In the genomic region with DNA sequence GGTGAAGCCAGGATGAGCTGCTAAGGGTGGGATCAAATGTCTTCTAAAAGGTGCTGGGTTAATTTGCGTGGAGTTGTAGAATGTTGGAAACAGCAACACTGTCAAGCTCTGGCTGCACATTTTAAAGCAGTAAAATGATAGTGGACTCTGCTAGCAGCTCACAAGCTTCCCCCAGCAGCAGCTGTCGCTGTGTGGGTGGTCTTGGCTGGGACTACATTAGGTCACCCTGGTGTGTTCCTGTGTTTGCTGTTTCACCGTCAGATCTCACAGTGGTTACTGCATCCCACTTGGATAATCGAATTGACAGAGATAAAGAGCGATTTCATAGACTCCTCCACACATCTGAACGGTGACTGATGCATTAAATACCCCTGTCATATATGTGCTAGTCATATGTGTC, we compare ENCODE assay signal across 11 mouse cellular contexts.
DNase-seq lines count a peak whose midpoint lies in the region; ATAC-seq and TF ChIP-seq lines count a peak whose summit lies in the region.
"Had no signal": no experiment of that assay in that cellular context is flagged by ENCODE, and none has a peak within 500 bp of the region (broad histone marks: within the 10 kb centered on the region; RNA-seq: fewer than 3 reads in every experiment).

No protein-coding gene starts in this region.

- H3K4me2 ChIP-seq in heart, embryonic 12.5 days = no peak overlapping the region
- no peak overlapping the region for H3K4me2 ChIP-seq in lung, embryonic 14.5 days
- H3K4me2 ChIP-seq in embryonic facial prominence, embryonic 11.5 days (ENCODE audit: low read depth, low read length) = no peak overlapping the region
- H3K4me2 ChIP-seq: liver, embryonic 13.5 days had no signal

- H3K9ac ChIP-seq in heart, embryonic 12.5 days = no peak overlapping the region
- no peak overlapping the region for H3K9ac ChIP-seq in lung, embryonic 14.5 days
- H3K9ac ChIP-seq in embryonic facial prominence, embryonic 11.5 days (replicated peaks; ENCODE audit: low read length) = no peak overlapping the region
- H3K9ac ChIP-seq: liver, embryonic 13.5 days had no signal

- H3K9me3 ChIP-seq in heart, embryonic 12.5 days (replicated peaks) = peaks cover 5% of the 10 kb centered on the region
- H3K9me3 ChIP-seq in lung, embryonic 14.5 days (ENCODE audit: low read depth, low read length) = no peaks in the 10 kb centered on the region
- no peaks in the 10 kb centered on the region for H3K9me3 ChIP-seq in embryonic facial prominence, embryonic 11.5 days (replicated peaks; ENCODE audit: control insufficient read depth, low read length)
- H3K9me3 ChIP-seq: heart, embryonic 10.5 days; liver, embryonic 13.5 days had no signal

- TF ChIP-seq CTCF in lung, embryonic 14.5 days (IDR thresholded peaks at IDR 0.05; ENCODE audit: low read depth) = no peak

- H3K27ac ChIP-seq in heart, embryonic 12.5 days (ENCODE audit: poor library complexity, severe bottlenecking) = no peak overlapping the region
- peak overlapping the region; percentile 46; the same call in 1 of the 2 replicates for H3K27ac ChIP-seq in lung, embryonic 14.5 days (ENCODE audit: low read depth)
- H3K27ac ChIP-seq in embryonic facial prominence, embryonic 11.5 days (replicated peaks; ENCODE audit: low read depth, low read length) = no peak overlapping the region
- H3K27ac ChIP-seq: heart, embryonic 10.5 days; liver, embryonic 13.5 days had no signal

- 40% methylated on average over 6 of the region's 6 CpGs for WGBS in heart, embryonic 12.5 days
- WGBS in lung, embryonic 14.5 days = 19% methylated on average over 6 of the region's 6 CpGs
- 50% methylated on average over 6 of the region's 6 CpGs for WGBS in embryonic facial prominence, embryonic 11.5 days

- H3K4me3 ChIP-seq in heart, embryonic 12.5 days = no peak overlapping the region
- no peak overlapping the region for H3K4me3 ChIP-seq in lung, embryonic 14.5 days (ENCODE audit: low read depth, low read length)
- H3K4me3 ChIP-seq in embryonic facial prominence, embryonic 11.5 days (ENCODE audit: low read depth, low read length) = no peak overlapping the region
- H3K4me3 ChIP-seq: erythroblast, embryonic 14.5 days; heart, embryonic 10.5 days; liver, embryonic 13.5 days had no signal

- no peaks in the 10 kb centered on the region; the same call in 1 of the 2 replicates for H3K27me3 ChIP-seq in heart, embryonic 12.5 days (replicated peaks)
- H3K27me3 ChIP-seq in lung, embryonic 14.5 days (ENCODE audit: insufficient read depth, low read length) = no peaks in the 10 kb centered on the region
- no peaks in the 10 kb centered on the region for H3K27me3 ChIP-seq in embryonic facial prominence, embryonic 11.5 days (ENCODE audit: control insufficient read depth, insufficient read depth, low read length)
- H3K27me3 ChIP-seq: liver, embryonic 13.5 days had no signal

- H3K36me3 ChIP-seq in heart, embryonic 12.5 days = no peaks in the 10 kb centered on the region
- H3K36me3 ChIP-seq in lung, embryonic 14.5 days (ENCODE audit: insufficient read depth) = no peaks in the 10 kb centered on the region
- H3K36me3 ChIP-seq in embryonic facial prominence, embryonic 11.5 days (replicated peaks; ENCODE audit: control insufficient read depth, insufficient read depth, low read depth, low read length) = no peaks in the 10 kb centered on the region
- H3K36me3 ChIP-seq: heart, embryonic 10.5 days; liver, embryonic 13.5 days had no signal

- DNase-seq in heart, adult 11 months = peak; percentile 90
- peak; percentile 88 for DNase-seq in lung, embryonic 14.5 days
- DNase-seq in lung, postnatal 25 days (ENCODE audit: low spot score) = no peak
- DNase-seq in embryonic facial prominence, embryonic 11.5 days (ENCODE audit: low spot score) = peak; percentile 45
- DNase-seq in retina, embryonic 14.5 days (ENCODE audit: low spot score) = peak; percentile 55
- no peak for DNase-seq in Muller cell, postnatal 12 days (ENCODE audit: inconsistent ontology term)
- DNase-seq in frontal cortex, adult 2 months (ENCODE audit: extremely low spot score in 1 of 2, low spot score in 1 of 2) = no peak
- DNase-seq: liver, embryonic 13.5 days had no signal

- ATAC-seq in heart, embryonic 12.5 days (ENCODE audit: insufficient number of reproducible peaks, low FRiP score) = no peak
- ATAC-seq in lung, embryonic 14.5 days (ENCODE audit: insufficient read depth) = peak; percentile 72
- ATAC-seq in embryonic facial prominence, embryonic 11.5 days (replicated peaks; ENCODE audit: insufficient number of reproducible peaks, low FRiP score, low TSS enrichment, low read depth) = no peak

- peaks cover 30% of the 10 kb centered on the region for H3K4me1 ChIP-seq in heart, embryonic 12.5 days (replicated peaks)
- H3K4me1 ChIP-seq in lung, embryonic 14.5 days (ENCODE audit: insufficient read depth) = peaks cover 24% of the 10 kb centered on the region
- no peaks in the 10 kb centered on the region for H3K4me1 ChIP-seq in embryonic facial prominence, embryonic 11.5 days (ENCODE audit: control insufficient read depth, insufficient read depth, low read length)
- H3K4me1 ChIP-seq: liver, embryonic 13.5 days had no signal

Comparison
In these comparisons a context has a peak if more than half of its experiments do, and no peak if none do; other contexts are left out.
1. DNase-seq: peak in heart, adult 11 months (single experiment), lung, embryonic 14.5 days (single experiment), embryonic facial prominence, embryonic 11.5 days (single experiment) and retina, embryonic 14.5 days (single experiment); none in lung, postnatal 25 days (single experiment), Muller cell, postnatal 12 days (single experiment) and frontal cortex, adult 2 months (0 of 2).